Mouse (Mus musculus) natural killer cell, adult 2 months (primary cell): ENCODE data around the gene Gimap4.
"Not testable (repeated sequence)": the region's sequence is repeated elsewhere in the genome, so short reads cannot be mapped to it uniquely, and the experiment has no call there.

Source experiments
- DNase-seq, 2 experiments: peaks; one replicate each; pipeline ENCODE4 v3.0.0; 2022; ENCODE audit warnings: low spot score in 2 of 2

The Gimap4 gene

GRCm38 (mm10) chr6:48675931-48676859 is 8.2 kb upstream of the Gimap4 start, which contains the start of gene Gimap9:
Gene Gimap9, plus strand, starts transcription at chr6:48676129.
- peak; percentile 69 to 81 for DNase-seq

- no peak for DNase-seq
Measured at GRCm38 (mm10) chr6:48676860-48677415, 7.4 kb upstream of the Gimap4 start.

GRCm38 (mm10) chr6:48677492-48678345 is 6.6 kb upstream of the Gimap4 start:
- DNase-seq, result peak; percentile 33 to 53

- no peak for DNase-seq
Measured at GRCm38 (mm10) chr6:48678391-48678790, 6.0 kb upstream of the Gimap4 start.

GRCm38 (mm10) chr6:48679701-48680100 is 4.6 kb upstream of the Gimap4 start:
- DNase-seq, result peak in 1 of 2 experiments; percentile 72

GRCm38 (mm10) chr6:48680421-48680820 is 3.9 kb upstream of the Gimap4 start:
- DNase-seq, result peak in 1 of 2 experiments; percentile 67

- DNase-seq, result peak; percentile 69 to 76
Measured at GRCm38 (mm10) chr6:48681472-48682090, 2.8 kb upstream of the Gimap4 start.

GRCm38 (mm10) chr6:48682271-48682670 is 2.1 kb upstream of the Gimap4 start:
- no peak for DNase-seq

- not testable (repeated sequence) for DNase-seq
Measured at GRCm38 (mm10) chr6:48683263-48683821, 1.0 kb upstream of the Gimap4 start.

GRCm38 (mm10) chr6:48684806-48685205 is 457 bp downstream of the Gimap4 start:
- no peak for DNase-seq

- DNase-seq, result no peak
Measured at GRCm38 (mm10) chr6:48685251-48685650, 902 bp downstream of the Gimap4 start.

GRCm38 (mm10) chr6:48685694-48686665 is 1.6 kb downstream of the Gimap4 start:
- DNase-seq, result peak; percentile 63 to 76

- no peak for DNase-seq
Measured at GRCm38 (mm10) chr6:48687077-48687476, 2.7 kb downstream of the Gimap4 start.

GRCm38 (mm10) chr6:48689320-48689719 is 5.0 kb downstream of the Gimap4 start:
- DNase-seq, result peak; percentile 65 to 70

GRCm38 (mm10) chr6:48692962-48693361 is 8.6 kb downstream of the Gimap4 start:
- DNase-seq, result no peak

GRCm38 (mm10) chr6:48696830-48697554 is 12.6 kb downstream of the Gimap4 start:
- DNase-seq, result no peak

GRCm38 (mm10) chr6:48697555-48697930 is 13.2 kb downstream of the Gimap4 start:
- DNase-seq, result no peak

GRCm38 (mm10) chr6:48698066-48698856 is 13.9 kb downstream of the Gimap4 start:
- no peak for DNase-seq

- no peak for DNase-seq
Measured at GRCm38 (mm10) chr6:48698888-48699287, 14.5 kb downstream of the Gimap4 start.
